Mouse (Mus musculus): ENCODE results near the gene Rapgef6. TPM values are rescaled to one million over a fixed set of nuclear protein-coding genes. Genes with fewer than 3 reads are reported as not detected.

The Rapgef6 gene
- 32.0 and 34.6 TPM in 2 replicates for polyA plus RNA-seq (2015; fragmentation: Nextera tagmentation; extraction: Ambion mirVana)

DNA sequence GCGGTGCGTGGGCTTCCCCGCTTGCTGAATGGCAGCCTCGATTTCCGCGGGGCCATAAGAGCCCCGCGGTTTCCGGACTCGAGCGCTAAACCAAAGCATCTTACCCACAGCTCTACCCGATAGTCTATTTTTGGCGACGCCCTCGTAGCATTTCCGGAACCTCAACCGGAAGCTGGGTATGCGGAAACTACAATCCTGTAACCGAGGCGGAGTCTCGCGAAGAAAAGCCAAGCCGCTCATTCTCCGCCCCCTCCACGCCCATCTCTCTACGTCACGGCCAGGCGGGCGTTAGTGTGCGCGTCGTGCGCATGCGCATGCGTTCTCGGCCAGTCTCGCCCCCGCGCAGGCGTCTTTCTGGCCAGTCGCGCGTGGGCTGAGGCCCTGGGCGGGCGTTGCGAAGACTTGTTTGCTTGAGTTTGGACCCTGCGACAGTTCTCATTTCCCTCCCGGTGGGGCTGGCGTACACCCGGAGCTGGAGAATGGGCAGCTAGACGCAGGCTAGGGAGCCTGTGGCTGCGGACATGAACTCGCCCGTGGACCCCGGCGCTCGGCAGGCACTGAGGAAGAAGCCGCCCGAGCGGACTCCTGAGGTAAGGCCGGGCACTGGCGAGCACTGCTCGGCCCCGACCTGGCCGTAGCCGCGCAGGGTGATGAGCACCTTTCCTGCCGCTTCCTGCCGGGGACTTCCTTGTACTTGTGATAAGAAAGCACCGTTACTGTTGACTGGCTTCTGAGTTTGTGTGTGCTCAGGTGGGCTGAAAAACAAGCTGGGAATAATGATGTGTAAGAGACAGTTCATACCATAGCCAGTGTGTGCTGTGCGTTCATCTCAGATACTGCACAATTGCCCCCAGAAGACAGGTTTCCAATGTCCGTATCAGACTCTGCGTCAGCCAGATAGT, at the start of gene Rapgef6:
TSS of gene Rapgef6 (plus strand) at position 319 of the 902 bp plus-strand sequence.
- no peaks in the 10 kb centered on the region for H3K27me3 ChIP-seq (replicated peaks)
- H3K4me1 ChIP-seq = peaks cover 9% of the 10 kb centered on the region
- H3K36me3 ChIP-seq = no peaks in the 10 kb centered on the region
- peak within 1 kb of the TSS; percentile 59 for H3K4me2 ChIP-seq
- peak within 1 kb of the TSS; percentile 85 for H3K9ac ChIP-seq
- H3K27ac ChIP-seq = peak within 1 kb of the TSS; percentile 99
- WGBS = under 1% methylated on average over 70 of the region's 73 CpGs
- peak within 1 kb of the TSS; percentile 84 for H3K4me3 ChIP-seq (replicated peaks)
- no peaks in the 10 kb centered on the region for H3K9me3 ChIP-seq
- ATAC-seq (ENCODE audit: insufficient read depth, low FRiP score, low read depth) = peak; percentile 95

DNA sequence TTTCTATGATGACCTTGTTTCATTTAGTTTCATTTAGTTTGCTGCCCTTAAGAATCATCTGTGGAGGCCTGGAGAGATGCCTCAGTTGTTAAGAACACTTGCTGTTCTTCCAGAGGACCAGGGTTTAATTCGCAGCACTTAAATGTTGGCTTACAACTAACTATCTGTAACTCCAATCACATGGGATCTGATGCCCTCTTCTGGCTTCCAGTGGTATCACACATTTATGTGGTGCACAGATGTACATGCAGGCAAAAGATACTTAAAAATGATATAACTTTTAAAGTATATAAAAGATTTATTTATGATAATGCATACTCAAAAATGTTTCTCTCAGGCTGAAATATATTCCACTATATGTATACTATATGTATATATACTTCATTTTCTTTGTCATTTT, 44.2 kb upstream of the Rapgef6 start:
- 82% methylated on average over 1 of the region's 1 CpGs for WGBS
- H3K4me2 ChIP-seq = no peak overlapping the region
- no peak for ATAC-seq (ENCODE audit: insufficient read depth, low FRiP score, low read depth)

DNA sequence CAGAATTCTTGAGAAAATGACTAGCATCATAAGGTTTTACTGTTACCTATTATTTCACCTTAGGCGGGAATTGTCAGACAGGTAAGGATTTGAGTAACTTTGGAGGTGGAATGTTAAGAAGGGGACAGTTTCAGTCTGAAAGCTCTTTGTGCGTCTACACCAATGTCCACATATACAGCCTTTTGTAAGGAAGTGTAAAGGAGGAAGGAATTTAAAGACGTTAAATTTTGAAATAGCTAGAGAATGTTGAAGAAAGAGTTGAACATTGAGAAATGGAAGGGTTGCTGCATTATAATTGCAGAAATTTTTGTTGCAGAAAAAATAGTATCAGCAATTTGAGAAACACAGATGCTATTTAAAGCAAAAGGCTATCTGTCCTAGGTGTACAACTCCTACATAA, 36.6 kb upstream of the Rapgef6 start:
- Histone ChIP-seq H3K4me3 (replicated peaks) (no peak overlapping the region), H3K36me3 (no peaks in the 10 kb centered on the region), H3K9me3 (no peaks in the 10 kb centered on the region), H3K4me1 (no peaks in the 10 kb centered on the region), H3K27ac (no peak overlapping the region), H3K27me3 (replicated peaks) (no peaks in the 10 kb centered on the region), H3K4me2 (no peak overlapping the region), H3K9ac (no peak overlapping the region)
- ATAC-seq (ENCODE audit: insufficient read depth, low FRiP score, low read depth) = no peak
- WGBS = 91% methylated on average over 3 of the region's 3 CpGs

More for the DNA sequence above, 44.2 kb upstream of the Rapgef6 start:
- Histone ChIP-seq H3K4me1 (no peaks in the 10 kb centered on the region), H3K27me3 (replicated peaks) (no peaks in the 10 kb centered on the region), H3K9me3 (no peaks in the 10 kb centered on the region), H3K36me3 (no peaks in the 10 kb centered on the region), H3K9ac (no peak overlapping the region), H3K27ac (no peak overlapping the region), H3K4me3 (replicated peaks) (no peak overlapping the region)

DNA sequence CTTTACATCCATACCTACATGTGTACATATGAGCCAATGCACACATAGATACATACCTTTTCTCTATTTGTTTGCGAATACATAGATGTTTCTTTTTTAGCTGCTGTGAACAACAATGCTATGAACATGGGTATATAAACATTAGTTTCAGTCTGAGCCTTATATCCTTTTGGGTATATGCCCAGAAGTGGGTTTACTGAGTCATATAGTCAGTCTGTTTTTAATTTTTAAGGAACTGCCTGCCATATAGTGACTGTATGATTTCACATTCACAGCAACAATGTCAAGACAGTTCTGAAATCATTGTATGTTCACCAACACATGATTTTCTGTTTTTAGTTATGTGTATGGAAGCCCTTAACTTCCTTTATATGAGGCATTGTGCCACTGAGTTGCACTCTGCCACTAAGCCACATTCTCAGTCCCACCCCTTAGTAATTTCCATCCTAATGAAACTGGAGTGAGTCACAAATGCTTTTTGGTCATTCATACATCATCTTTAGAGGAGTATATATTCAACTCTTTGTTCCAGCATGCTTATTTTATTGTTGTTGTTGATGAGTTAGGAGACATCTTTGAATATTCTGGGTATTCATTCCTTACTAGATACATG, 30.6 kb upstream of the Rapgef6 start:
- Histone ChIP-seq H3K9me3 (no peaks in the 10 kb centered on the region), H3K27me3 (replicated peaks) (no peaks in the 10 kb centered on the region), H3K4me3 (replicated peaks) (no peak overlapping the region), H3K4me1 (no peaks in the 10 kb centered on the region), H3K9ac (no peak overlapping the region), H3K36me3 (no peaks in the 10 kb centered on the region; the same call in 1 of the 2 replicates), H3K27ac (no peak overlapping the region), H3K4me2 (no peak overlapping the region)
- ATAC-seq (ENCODE audit: insufficient read depth, low FRiP score, low read depth) = no peak
- WGBS = 94% methylated on average over 1 of the region's 1 CpGs

DNA sequence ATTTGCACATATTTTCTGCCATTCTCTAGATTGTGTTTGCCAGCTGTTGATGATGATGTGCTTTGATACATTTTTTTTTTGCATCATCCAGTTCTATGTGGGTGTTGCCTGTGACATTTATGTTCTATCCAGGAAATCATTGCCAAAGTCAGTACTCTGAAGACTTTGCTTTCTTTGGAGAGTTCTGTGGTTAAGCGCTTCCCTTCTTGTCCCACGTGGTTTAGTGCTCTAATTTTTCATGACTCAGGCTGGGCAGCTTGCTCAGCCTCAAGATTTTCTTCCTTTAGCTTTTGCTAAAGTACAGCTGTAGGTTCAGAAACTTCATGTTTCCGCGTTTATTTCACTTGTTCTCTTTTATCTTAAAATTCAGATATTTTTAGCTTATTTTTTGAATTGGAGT, 30.1 kb upstream of the Rapgef6 start:
- H3K27ac ChIP-seq = no peak overlapping the region
- no peak overlapping the region for H3K4me2 ChIP-seq
- no peaks in the 10 kb centered on the region for H3K27me3 ChIP-seq (replicated peaks)
- no peaks in the 10 kb centered on the region; the same call in 1 of the 2 replicates for H3K36me3 ChIP-seq
- H3K9ac ChIP-seq = no peak overlapping the region
- no peaks in the 10 kb centered on the region for H3K9me3 ChIP-seq
- no peaks in the 10 kb centered on the region for H3K4me1 ChIP-seq
- no peak overlapping the region for H3K4me3 ChIP-seq (replicated peaks)
- WGBS = 86% methylated on average over 4 of the region's 4 CpGs
- ATAC-seq (ENCODE audit: insufficient read depth, low FRiP score, low read depth) = no peak

DNA sequence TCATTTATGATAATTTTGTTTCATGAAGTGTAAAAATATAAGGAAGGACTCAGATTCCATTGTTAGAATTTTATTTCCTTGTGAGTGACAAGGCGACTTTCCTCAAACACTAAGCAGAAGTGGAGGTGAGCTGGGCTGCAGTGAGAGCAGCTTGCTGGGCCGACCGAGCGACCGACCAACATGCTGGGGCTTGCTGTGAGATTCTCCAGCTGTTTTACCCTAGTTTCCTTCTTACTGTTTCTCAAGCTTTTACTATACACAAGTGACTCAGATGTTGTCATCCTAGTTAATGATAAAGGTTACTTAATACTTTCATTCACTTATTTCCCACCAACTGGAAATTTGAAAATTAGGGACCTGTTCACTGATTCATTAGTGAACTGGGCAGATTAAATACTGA, 22.8 kb upstream of the Rapgef6 start:
- no peaks in the 10 kb centered on the region for H3K27me3 ChIP-seq (replicated peaks)
- no peak overlapping the region for H3K4me2 ChIP-seq
- WGBS = 59% methylated on average over 5 of the region's 5 CpGs
- H3K4me1 ChIP-seq = no peaks in the 10 kb centered on the region
- no peaks in the 10 kb centered on the region for H3K9me3 ChIP-seq
- no peak for ATAC-seq (ENCODE audit: insufficient read depth, low FRiP score, low read depth)
- H3K36me3 ChIP-seq = peaks cover 8% of the 10 kb centered on the region
- no peak overlapping the region for H3K9ac ChIP-seq
- H3K4me3 ChIP-seq (replicated peaks) = no peak overlapping the region
- no peak overlapping the region for H3K27ac ChIP-seq

DNA sequence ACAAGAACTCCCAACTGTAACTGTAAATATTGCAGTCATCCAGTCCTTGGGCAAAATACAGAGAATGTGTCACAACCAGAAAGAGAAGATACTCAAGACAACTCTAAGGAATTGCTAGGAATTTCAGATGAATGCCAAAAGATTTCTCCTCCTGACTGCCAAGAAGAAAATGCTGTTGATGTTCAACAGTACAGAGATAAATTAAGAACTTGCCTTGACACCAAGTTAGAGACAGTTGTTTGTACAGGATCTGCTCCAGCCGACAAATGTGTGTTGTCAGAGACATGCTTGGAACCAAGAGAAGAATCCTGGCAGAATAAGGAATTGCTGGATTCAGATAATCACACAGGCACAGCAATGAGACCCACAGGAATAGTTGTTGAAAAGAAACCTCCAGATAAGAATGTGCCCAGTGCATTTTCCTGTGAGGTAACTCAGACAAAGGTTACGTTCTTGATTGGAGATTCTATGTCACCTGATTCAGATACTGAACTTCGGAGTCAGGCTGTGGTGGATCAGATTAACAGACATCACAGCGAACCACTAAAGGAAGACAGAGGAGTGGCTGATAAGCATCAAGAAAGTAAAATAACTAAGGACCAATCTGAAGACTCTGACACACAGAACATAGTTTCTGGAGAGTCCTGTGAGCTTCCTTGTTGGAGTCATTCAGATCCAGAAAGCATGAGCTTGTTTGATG, 20.0 kb upstream of the Rapgef6 start:
- H3K36me3 ChIP-seq = peaks cover 11% of the 10 kb centered on the region
- H3K4me3 ChIP-seq (replicated peaks) = no peak overlapping the region
- no peak for ATAC-seq (ENCODE audit: insufficient read depth, low FRiP score, low read depth)
- no peak overlapping the region for H3K4me2 ChIP-seq
- no peaks in the 10 kb centered on the region for H3K9me3 ChIP-seq
- WGBS = 82% methylated on average over 4 of the region's 4 CpGs
- no peaks in the 10 kb centered on the region for H3K4me1 ChIP-seq
- H3K27ac ChIP-seq = no peak overlapping the region
- H3K27me3 ChIP-seq (replicated peaks) = no peaks in the 10 kb centered on the region
- no peak overlapping the region for H3K9ac ChIP-seq

DNA sequence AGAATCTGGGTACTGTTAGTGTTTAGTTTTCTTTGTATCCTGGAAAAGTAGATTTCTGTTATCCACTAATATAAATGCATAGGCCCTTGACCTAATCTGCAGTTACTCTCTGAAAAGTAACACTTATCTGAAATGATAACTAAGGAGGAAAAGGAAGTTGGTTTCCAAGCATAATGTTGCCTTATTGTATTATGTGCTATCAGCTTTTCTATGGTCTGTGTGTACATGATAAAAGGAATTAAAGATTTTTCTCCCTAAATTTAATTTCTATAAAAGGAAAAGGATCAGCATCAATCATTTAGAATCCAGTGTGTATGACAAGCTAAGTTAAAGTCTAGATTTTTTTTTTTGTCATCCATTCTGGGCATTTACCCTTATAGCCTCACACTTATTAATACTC, 9.1 kb upstream of the Rapgef6 start:
- Histone ChIP-seq H3K36me3 (peaks cover 9% of the 10 kb centered on the region; the same call in 1 of the 2 replicates), H3K27me3 (replicated peaks) (no peaks in the 10 kb centered on the region), H3K27ac (no peak overlapping the region), H3K9me3 (no peaks in the 10 kb centered on the region), H3K9ac (no peak overlapping the region), H3K4me3 (replicated peaks) (no peak overlapping the region), H3K4me2 (no peak overlapping the region), H3K4me1 (no peaks in the 10 kb centered on the region)
- no peak for ATAC-seq (ENCODE audit: insufficient read depth, low FRiP score, low read depth)

DNA sequence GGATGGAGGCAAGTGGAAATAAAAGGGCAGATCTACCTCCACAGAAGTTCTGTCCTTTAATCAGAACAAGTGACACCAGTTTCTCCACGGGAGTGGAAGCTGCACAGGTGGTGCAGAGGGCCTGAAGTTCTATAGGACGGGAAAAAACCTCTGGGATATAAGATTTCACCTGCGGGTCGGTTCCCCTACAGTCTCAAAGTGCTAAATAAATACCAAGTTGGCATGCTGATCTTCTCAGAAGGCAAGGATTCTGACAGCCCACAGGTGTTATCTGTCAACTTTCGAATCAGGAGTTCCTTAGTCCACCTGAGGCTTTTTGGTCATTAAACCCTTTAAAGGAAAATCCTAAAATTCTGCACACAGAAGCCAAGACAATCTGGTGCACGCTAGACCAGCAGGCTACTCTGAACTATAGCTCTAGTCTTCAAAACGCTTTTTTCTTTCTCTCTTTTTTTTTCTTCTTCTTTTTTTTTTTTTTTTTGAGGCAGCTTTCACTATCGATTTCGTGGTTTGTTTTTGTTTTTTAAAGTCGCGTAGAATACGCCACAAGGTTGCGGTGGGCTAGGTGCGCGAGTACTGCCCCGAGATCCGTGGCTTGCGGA, 619 bp upstream of the Rapgef6 start:
- ATAC-seq (ENCODE audit: insufficient read depth, low FRiP score, low read depth) = no peak

DNA sequence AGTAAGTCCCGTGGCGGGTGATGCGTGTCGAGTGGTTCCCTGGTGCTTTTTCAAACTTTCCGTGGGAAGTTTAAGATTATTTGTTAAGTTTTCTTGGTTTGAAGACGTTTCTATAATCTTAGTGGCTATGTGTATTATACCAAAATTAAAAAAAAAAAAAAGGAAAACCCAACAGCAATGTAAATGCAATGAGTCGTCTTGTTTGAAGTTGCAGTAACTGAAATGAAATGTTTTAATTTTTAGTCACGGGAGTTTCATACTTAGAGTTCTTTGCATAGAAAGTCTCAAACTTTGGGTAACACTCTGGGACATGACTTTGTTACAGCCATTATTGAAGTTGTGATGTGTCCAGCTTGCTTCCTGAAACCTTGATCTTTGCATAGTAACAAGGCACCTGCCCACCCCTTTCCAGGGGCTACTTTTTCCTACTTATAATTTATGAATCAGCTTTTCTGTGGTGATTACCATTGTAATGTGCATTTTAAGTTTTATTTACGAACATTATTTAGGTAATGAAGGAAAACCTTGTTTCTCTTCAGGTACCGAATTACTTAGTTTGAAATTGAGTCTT, 869 bp downstream of the Rapgef6 start:
- H3K4me3 ChIP-seq (replicated peaks) = peak overlapping the region; percentile 84

More for the DNA sequence above, 619 bp upstream of the Rapgef6 start:
- peak overlapping the region; percentile 41; the same call in 1 of the 2 replicates for H3K9ac ChIP-seq
- peak overlapping the region; percentile 59 for H3K4me2 ChIP-seq
- no peaks in the 10 kb centered on the region for H3K27me3 ChIP-seq (replicated peaks)
- WGBS = under 1% methylated on average over 18 of the region's 18 CpGs
- H3K27ac ChIP-seq = peak overlapping the region; percentile 99
- peaks cover 9% of the 10 kb centered on the region for H3K4me1 ChIP-seq
- H3K36me3 ChIP-seq = no peaks in the 10 kb centered on the region
- H3K4me3 ChIP-seq (replicated peaks) = peak overlapping the region; percentile 84
- H3K9me3 ChIP-seq = no peaks in the 10 kb centered on the region

DNA sequence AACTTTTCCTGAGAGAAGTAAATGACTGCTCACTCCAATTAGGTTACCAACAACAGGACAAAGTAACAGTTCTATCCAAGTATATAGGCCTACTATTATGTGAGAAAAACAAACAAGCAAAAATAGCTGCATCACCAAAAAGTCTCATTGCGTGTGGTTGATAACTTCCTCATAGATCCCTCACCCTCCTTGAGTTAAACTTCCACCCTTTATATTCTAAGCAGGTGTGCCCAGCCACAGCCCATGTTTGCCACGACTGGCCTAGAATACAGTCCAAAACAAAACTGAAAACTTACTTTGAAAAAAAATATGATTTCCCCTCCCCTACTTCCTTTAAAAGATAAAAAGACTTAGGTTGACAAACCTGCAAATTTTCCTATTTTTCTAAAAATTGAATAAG, 5.4 kb downstream of the Rapgef6 start:
- Histone ChIP-seq H3K4me2 (no peak overlapping the region), H3K36me3 (no peaks in the 10 kb centered on the region), H3K27me3 (replicated peaks) (no peaks in the 10 kb centered on the region), H3K27ac (no peak overlapping the region), H3K4me3 (replicated peaks) (no peak overlapping the region), H3K9ac (no peak overlapping the region), H3K4me1 (no peaks in the 10 kb centered on the region), H3K9me3 (no peaks in the 10 kb centered on the region)
- 69% methylated on average over 2 of the region's 2 CpGs for WGBS
- no peak for ATAC-seq (ENCODE audit: insufficient read depth, low FRiP score, low read depth)

More for the DNA sequence above, 869 bp downstream of the Rapgef6 start:
- Histone ChIP-seq H3K27me3 (replicated peaks) (no peaks in the 10 kb centered on the region), H3K27ac (peak overlapping the region; percentile 96), H3K4me2 (peak overlapping the region; percentile 59), H3K4me1 (peaks cover 9% of the 10 kb centered on the region), H3K9ac (peak overlapping the region; percentile 85), H3K36me3 (no peaks in the 10 kb centered on the region), H3K9me3 (no peaks in the 10 kb centered on the region)
- no peak for ATAC-seq (ENCODE audit: insufficient read depth, low FRiP score, low read depth)
- 15% methylated on average over 10 of the region's 10 CpGs for WGBS
